Mouse (Mus musculus) gastrocnemius, postnatal 10 days (tissue): ENCODE measurements around the gene Nubp1. TPM values are rescaled to one million over a fixed set of nuclear protein-coding genes. Genes with fewer than 3 reads are reported as not detected.

Experiments used
- DNase-seq: peaks from one replicate; pipeline ENCODE4 v3.0.0; 2021; ENCODE audit warnings: mixed read lengths
- long read RNA-seq, 2 experiments: library from polyadenylated mRNA; stranded (forward); transcript quantifications; one replicate each; pipeline ENCODE4 v2.0.0; 2021
- total RNA-seq, 2 experiments: library from RNA; stranded (reverse); gene quantifications; 2 replicates each; pipeline ENCODE4 v1.2.3; 2021

Nubp1 gene
- 1 to 10 TPM; 7.8 to 8.5 TPM for total RNA-seq
- long read RNA-seq, experiment 1, transcript Nubp1-201 (11 exons, 2,121 nt) = major isoform, 18 of 23 reads
- long read RNA-seq, experiment 1, partial matches to known transcripts = 2 of 23 reads
- long read RNA-seq, experiment 1, other reads (novel, unspliced or antisense) = 3 of 23 reads
- long read RNA-seq, experiment 2, transcript Nubp1-201 (11 exons, 2,121 nt) = major isoform, 21 of 23 reads
- long read RNA-seq, experiment 2, partial matches to known transcripts = 0 of 23 reads
- long read RNA-seq, experiment 2, other reads (novel, unspliced or antisense) = 2 of 23 reads

DNA sequence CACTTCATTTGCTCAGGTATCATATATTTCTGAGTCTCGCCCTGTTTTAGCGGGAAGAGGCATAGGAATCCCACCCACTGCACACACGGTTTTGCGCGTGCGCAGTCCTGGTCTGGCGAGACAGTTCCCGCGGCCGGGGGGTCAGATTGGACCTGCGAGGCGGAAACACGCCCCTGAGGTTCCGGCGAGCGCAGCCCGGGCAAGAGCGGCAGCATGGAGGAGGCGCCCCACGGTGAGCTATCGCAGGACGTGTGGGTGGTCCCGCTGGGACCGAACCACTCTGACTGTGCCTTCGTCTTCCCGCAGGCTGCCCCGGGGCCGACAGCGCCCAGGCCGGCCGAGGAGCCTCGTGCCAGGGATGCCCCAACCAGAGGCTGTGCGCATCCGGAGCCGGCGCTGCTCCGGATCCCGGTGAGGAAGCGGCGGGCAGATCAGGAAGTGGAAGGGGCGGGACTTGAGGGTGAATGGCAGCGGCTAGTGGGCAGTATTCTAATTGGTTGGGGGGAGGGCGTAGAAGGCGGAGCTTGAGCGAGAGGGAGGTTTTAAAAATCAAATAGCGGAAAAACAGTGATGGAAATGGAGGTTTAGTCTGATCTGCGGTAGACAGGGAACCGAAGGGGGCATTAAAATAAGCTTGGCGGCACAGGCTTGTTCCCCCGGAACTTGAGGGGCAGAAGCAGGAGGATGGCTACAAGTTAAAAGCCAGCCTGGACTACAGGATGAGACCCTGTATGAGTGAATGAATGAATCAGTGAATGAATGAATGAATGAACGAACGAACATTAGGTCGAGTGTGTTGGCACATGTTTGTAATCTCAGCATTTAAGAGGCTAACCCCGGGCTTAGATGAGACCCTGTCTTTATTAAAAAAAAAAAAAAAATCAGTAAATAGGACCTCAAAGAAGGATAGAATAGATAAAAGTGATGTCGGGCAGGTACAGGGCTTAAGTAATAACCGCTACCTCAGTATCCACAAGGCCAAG, at the start of gene Nubp1:
Nubp1 (plus strand) TSS at position 185 of the 983 bp plus-strand sequence.
- peak; percentile 91 for DNase-seq

DNA sequence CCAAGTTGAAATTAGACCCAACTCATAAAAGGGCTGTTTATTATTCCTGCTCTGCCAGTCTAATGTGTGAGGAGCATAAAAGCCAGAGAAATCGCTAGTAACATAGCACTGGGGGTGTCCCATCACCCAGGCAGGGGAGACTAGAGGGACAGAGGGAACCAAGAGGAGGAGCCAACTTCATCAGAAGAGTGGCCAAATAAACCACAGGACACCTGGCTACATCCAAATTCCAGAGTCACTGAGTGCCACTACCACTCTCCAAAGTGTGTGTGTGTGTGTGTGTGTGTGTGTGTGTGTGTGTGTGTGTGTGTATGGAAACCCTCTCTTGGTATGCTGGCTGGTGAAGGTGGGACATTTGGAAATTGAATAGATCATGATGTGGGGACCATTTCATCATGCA, 48.7 kb upstream of the Nubp1 start:
- no peak for DNase-seq

DNA sequence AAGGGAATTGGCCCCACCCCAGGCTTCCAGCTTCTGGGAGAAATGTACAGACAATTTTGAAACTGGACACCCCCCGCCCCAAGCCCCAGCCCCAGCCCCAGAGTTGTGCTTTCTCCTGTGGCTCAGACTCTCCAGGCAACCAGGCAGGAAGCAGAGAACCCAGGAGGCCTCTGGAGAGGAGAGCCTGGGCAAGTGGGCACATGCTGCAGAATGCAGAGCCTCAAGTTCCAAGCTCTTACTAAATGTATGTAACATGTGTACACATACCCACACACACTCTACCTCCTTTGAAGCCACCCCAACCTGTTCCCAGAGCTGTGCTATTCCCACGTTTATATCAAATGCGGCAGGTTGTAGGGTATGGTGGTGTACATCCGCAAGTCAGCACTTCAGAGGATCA, 46.0 kb upstream of the Nubp1 start:
- no peak for DNase-seq

DNA sequence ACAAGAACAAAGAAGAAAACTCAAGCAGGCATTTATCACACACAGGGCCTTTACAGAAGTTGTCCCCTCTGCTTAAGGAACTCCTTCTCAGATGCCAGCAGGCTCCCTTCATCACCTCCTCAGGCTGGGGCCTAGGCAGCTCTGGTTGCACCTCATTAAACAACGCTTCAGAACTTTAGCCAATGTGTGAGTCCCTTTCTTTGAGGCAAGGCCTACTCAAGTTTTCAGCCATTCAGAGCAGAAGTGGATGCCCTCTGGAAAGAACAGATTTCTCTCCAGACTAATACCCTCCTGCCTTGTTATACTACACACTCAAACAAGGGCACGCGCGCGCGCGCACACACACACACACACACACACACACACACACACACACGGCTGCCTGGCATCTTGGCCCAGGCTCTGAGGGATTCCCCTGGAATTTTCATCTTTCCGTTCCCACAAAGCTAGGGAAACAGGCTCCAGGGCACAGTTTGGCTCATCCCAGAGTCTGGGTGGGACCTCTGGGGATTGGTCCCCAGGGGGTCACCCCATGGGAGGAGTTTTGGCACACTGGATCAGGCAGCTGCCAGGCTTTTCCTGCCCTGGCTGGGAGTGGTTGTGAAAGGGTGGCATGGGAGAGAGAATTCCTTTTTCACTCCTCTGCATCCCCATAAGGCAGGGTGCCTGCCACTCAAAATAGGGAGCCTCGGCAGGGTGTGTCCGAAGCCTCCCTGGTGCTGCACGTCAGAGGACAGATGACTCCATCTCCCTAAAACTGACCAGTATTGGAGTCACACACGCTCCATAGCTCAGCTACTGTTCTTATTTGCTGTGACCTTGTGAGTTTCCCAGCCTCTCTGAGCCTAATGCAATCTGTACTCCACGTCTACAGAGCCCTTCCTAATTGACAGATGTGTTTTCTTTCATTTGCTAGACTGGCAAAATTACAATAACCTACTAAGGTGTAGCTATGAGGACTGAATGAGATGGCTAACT, 45.2 kb upstream of the Nubp1 start:
- DNase-seq = peak; percentile 37

DNA sequence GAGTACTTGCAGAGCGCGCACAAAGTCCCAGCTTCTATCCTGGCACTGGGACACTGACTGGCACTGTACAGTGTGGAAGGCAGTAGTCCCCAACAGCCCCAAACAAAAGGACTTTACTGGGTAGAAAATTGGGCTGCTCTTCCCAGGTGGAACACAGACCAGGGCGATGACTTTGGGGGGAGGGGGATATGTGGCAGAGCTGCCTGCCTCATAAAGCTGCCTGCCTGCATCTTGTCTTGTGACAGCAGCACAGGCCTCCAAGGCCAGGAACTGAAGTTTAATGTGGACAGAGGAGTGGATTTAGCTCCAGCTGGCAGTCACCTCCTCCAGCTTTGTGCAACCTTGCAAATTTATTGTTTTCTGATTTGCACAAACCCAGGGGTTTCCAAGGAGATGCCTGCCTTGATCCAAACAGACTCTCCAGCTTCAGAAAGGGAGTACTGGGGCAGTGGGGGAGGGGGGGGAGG, 42.2 kb upstream of the Nubp1 start:
- no peak for DNase-seq

- DNase-seq = no peak
Observed at GRCm38 (mm10) chr16:10369996-10370395, 41.8 kb upstream of the Nubp1 start.

GRCm38 (mm10) chr16:10372372-10372771, 39.4 kb upstream of the Nubp1 start:
- DNase-seq = no peak

DNA sequence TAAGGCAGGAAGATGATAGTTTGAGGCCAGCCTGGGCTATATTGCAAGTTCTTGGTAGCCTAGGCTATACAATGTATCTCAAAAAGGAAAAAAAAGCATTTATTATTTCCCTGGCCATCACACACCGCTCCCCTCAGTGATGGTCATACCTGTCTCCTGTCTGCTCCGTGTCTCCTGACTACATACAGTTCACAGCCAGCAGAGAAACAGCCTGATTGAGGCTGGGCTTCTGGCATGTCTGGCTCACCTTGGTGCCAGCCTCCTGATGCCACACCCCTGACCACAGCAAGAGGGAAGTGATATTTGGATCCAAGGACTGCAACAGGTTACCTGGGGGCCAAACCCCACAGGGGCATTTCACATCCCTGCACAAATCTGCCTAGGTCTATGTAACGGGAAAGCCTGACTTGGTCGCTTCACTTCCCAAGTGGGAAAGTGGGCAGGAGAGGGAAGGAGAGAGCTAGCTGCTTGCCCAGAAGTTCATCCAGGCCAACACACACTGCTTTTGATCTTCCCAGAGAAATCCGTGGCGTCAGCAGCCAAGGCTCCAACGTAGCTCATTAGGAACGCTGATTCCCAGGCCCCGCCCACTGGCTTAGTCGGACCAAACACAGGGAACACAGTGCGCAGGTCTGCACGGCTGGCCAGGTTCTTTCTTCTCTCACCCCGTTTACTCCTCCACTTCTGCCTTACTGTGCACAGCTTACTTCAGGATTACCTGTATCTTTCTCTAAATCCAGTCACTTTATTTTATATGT, 37.3 kb upstream of the Nubp1 start:
- DNase-seq = peak; percentile 38

- DNase-seq = no peak
Observed at GRCm38 (mm10) chr16:10377286-10377685, 34.5 kb upstream of the Nubp1 start.

DNA sequence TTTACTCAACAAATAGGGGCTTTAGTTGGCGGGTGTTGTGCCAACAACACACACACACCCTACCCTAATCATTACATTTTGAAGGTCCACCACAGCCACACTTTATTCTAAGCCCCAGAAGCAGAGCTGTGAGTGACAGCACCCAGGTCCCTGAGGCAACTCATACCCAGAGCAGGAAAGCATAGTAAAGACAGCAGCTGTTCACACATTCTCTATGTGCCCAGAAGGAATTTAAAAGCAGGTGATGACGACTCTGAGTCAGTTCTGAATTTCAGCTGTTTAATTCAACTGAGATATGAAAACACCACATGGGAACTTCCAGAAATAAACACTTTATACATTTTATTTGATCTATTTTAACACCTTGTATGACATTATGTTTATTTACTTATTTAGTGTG, 32.2 kb upstream of the Nubp1 start:
- DNase-seq = no peak

DNA sequence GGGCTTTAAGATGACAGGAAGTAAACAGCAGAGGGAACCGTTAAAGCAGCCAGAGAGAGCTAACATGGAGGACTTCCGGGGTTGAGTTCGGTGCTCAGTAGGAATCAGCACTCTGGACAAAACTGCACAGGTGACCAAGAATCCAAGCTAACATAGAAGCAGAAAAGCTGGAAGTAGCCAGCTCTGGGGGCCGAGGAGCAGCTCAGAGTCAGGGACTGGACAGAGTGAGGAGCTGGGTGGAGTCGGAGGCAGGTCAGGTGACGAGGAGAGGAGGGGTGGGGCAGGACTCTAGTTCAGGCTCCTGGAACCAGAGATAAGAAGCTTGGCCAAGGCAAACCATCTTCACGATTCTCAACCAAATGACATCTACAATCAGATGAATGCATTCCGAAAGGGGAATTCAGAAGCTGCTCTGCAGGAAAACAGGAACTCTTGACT, 27.7 kb upstream of the Nubp1 start:
- no peak for DNase-seq

DNA sequence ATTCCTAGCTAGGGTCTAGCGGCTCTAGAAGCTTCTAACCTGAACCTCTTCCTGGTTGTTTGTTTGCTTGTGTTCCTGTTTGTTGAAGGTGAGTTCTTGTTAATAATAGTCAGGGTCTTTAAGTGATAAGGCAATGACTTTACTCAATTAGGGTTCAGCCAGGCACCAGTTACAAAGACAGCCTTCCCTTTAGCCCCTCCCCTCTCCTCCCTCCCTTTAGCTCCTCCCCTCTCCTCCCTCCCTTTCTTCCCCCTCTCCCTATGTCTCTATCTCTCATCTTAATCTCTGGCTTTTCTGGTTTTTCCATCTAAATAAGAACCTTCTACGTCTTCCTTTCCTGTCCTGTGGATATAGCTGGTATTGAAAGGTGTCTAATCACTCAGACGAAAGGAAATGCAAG, 27.2 kb upstream of the Nubp1 start:
- DNase-seq = no peak

GRCm38 (mm10) chr16:10385261-10385660, 26.5 kb upstream of the Nubp1 start:
- DNase-seq = no peak

DNA sequence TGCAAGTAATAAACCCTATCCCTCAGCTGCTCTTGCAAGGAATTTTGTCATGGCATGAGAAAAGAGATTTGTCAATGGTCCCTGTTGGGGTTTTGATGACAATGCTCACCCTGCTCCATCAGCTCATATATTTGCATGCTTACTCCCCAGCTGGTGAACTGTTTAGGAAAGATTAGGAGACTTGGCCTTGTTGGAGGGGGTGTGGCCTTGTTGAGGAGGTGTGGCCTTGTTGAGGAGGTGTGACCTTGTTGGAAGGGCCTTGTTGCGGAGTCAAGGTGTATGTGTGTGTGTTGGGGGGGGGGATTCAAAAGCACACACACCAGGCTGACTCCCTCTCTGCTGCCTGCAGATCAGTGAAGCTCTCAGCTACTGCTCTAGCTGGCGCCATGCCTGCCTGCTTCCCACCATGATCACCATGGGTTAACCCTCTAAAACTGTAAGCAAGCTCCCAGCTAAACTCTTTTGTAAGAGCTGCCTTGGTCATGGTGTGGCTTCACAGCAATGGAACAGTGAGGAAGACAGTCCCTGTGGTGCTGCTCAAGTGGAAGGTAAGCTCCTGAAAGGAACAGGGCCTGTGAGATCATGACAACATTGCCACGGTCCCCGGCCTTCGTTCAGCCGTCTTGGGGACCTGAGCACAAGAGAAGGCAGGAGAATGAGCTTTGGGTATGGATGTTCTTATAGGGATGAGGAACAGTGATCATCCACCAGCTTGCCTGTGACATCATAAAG, 22.9 kb upstream of the Nubp1 start:
- DNase-seq = no peak

GRCm38 (mm10) chr16:10392587-10392986, 19.2 kb upstream of the Nubp1 start:
- no peak for DNase-seq

DNA sequence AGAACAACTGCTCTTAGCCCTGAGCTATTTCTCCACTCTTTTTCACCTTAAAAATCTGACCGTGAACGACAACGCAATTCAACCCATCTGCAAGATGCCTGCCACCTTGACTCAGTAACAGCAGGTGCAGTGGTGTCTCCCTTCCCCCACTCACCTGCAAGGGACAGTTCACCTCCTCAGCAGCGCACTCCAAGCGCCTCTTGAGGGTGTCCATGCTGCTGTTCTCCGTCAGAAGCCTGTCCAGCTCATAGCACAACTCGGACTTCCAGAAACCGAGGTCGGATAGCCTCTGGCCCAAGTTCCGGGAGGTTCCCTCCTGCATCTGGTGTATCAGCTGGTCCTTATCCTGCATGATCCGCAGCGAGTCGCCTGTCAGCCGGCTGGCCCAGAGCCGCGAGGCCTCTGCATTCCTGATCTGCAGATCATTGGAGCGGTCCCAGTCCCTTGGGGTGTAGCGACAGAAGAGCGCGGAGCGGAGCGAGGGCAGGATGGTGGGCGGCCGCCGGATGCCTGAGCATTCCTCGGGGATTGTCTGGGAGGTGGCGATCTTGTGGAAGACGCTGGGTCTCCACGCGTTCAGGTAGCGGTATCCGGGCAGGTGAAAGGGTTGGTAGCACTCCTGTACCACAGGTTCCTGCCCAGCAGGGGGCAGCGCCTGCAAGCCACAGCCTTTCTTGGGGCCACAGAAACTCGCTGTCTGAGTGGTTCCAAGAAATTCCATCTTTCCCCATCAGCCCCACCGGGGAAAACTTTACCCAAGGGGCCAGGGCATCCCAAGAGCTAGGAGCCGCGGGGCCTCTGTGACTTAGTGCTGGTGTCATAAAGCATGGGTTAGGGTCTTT, 16.8 kb upstream of the Nubp1 start, which contains the start of gene Tekt5:
Tekt5 (minus strand) TSS at position 792 of the 842 bp plus-strand sequence.
- DNase-seq = peak; percentile 54

DNA sequence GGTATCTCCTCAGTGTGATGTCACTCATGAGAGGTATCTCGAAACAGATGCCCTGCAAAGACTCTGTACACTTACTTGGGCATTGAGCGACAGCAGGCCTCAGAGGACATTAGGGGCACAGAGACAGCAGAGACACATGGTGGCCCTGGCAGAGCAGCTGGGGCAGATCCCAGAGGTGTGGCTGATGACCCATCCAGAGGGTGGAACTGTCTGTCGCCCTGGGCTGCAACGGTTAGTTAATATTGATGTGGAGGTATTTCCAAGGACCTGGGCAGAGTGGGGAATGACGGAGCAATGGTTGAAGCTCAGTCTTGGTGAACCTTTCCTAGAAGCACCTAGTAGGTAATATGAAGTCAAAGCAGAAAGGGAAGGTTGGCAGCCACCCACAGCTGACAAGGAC, 13.0 kb upstream of the Nubp1 start:
- no peak for DNase-seq

- DNase-seq = peak; percentile 87
Observed at GRCm38 (mm10) chr16:10399160-10399559, 12.6 kb upstream of the Nubp1 start.

DNA sequence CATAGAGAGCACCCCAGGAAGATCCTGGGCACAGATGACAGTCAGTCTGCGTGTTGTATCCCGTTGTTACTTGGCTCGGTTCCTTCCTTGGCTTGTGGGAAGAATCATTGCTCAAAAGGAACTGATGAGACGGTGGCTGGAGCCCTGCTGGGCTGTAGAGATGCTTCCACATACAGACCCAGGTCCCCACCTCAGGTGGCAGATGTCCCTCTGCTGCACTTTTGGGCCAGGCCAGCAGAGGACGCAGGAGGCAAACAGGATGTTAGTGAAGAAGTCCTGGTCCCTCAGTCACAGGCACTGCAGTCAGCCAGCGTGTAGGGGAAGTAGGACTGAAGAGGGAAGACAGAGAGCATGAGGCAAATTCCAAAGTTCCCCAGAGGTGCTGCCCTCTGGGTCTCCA, 4.2 kb downstream of the Nubp1 start:
- DNase-seq = peak; percentile 20
